Mouse (Mus musculus): ENCODE results near the gene N4bp1. TPM values are rescaled to one million over a fixed set of nuclear protein-coding genes. Genes with fewer than 3 reads are reported as not detected.

Gene N4bp1
- total and polyA plus RNA-seq, 2 experiments from 2014 or later, result 3.8 to 7.6 TPM

GRCm38 (mm10) chr8:86923219-86923835 is 38.3 kb upstream of the N4bp1 start:
- H3K27ac ChIP-seq (ENCODE audit: low read depth), result no peak overlapping the region
- no peak overlapping the region for H3K4me3 ChIP-seq (ENCODE audit: low read depth, low read length)
- H3K9ac ChIP-seq (replicated peaks; ENCODE audit: low read depth, low read length), result no peak overlapping the region
- H3K36me3 ChIP-seq (replicated peaks; ENCODE audit: control insufficient read depth, insufficient read depth, low read length), result no peaks in the 10 kb centered on the region
- no peaks in the 10 kb centered on the region for H3K9me3 ChIP-seq (replicated peaks; ENCODE audit: control insufficient read depth, low read length)
- TF ChIP-seq CTCF (IDR thresholded peaks at IDR 0.05; ENCODE audit: low read depth) (no peak), EP300 (IDR thresholded peaks at IDR 0.05; ENCODE audit: low read depth) (no peak)
- DNase-seq (ENCODE audit: low spot score) (peak; percentile 23), ATAC-seq (ENCODE audit: insufficient read depth, low read depth) (no peak)
- WGBS, result 34% methylated on average over 5 of the region's 5 CpGs
- H3K4me1 ChIP-seq (ENCODE audit: control insufficient read depth, insufficient read depth), result no peaks in the 10 kb centered on the region
- no peak overlapping the region for H3K4me2 ChIP-seq (ENCODE audit: low read depth, low read length)
- H3K27me3 ChIP-seq (ENCODE audit: control insufficient read depth, insufficient read depth, low read length), result no peaks in the 10 kb centered on the region

GRCm38 (mm10) chr8:86922673-86923072 is 37.6 kb upstream of the N4bp1 start:
- Histone ChIP-seq H3K9me3 (replicated peaks; ENCODE audit: control insufficient read depth, low read length) (no peaks in the 10 kb centered on the region), H3K27ac (ENCODE audit: low read depth) (no peak overlapping the region), H3K4me1 (ENCODE audit: control insufficient read depth, insufficient read depth) (no peaks in the 10 kb centered on the region), H3K27me3 (ENCODE audit: control insufficient read depth, insufficient read depth, low read length) (no peaks in the 10 kb centered on the region), H3K4me2 (ENCODE audit: low read depth, low read length) (no peak overlapping the region), H3K9ac (replicated peaks; ENCODE audit: low read depth, low read length) (no peak overlapping the region), H3K36me3 (replicated peaks; ENCODE audit: control insufficient read depth, insufficient read depth, low read length) (no peaks in the 10 kb centered on the region), H3K4me3 (ENCODE audit: low read depth, low read length) (no peak overlapping the region)
- DNase-seq (ENCODE audit: low spot score), result no peak
- no peak for ATAC-seq (ENCODE audit: insufficient read depth, low read depth)
- 86% methylated on average over 1 of the region's 1 CpGs for WGBS
- no peak for TF ChIP-seq EP300 (IDR thresholded peaks at IDR 0.05; ENCODE audit: low read depth)
- TF ChIP-seq CTCF (IDR thresholded peaks at IDR 0.05; ENCODE audit: low read depth), result no peak

- DNase-seq (ENCODE audit: low spot score) (no peak), ATAC-seq (ENCODE audit: insufficient read depth, low read depth) (no peak)
- Histone ChIP-seq H3K9ac (replicated peaks; ENCODE audit: low read depth, low read length) (no peak overlapping the region), H3K4me3 (ENCODE audit: low read depth, low read length) (no peak overlapping the region), H3K9me3 (replicated peaks; ENCODE audit: control insufficient read depth, low read length) (no peaks in the 10 kb centered on the region), H3K27me3 (ENCODE audit: control insufficient read depth, insufficient read depth, low read length) (no peaks in the 10 kb centered on the region), H3K4me2 (ENCODE audit: low read depth, low read length) (no peak overlapping the region), H3K36me3 (replicated peaks; ENCODE audit: control insufficient read depth, insufficient read depth, low read length) (no peaks in the 10 kb centered on the region), H3K27ac (ENCODE audit: low read depth) (no peak overlapping the region), H3K4me1 (ENCODE audit: control insufficient read depth, insufficient read depth) (no peaks in the 10 kb centered on the region)
- 74% methylated on average over 5 of the region's 5 CpGs for WGBS
- TF ChIP-seq CTCF (IDR thresholded peaks at IDR 0.05; ENCODE audit: low read depth), result no peak
Measured at GRCm38 (mm10) chr8:86922141-86922540, 37.1 kb upstream of the N4bp1 start.

GRCm38 (mm10) chr8:86920996-86921395 is 35.9 kb upstream of the N4bp1 start:
- no peak for TF ChIP-seq EP300 (IDR thresholded peaks at IDR 0.05; ENCODE audit: low read depth)
- no peak for TF ChIP-seq CTCF (IDR thresholded peaks at IDR 0.05; ENCODE audit: low read depth)
- H3K36me3 ChIP-seq (replicated peaks; ENCODE audit: control insufficient read depth, insufficient read depth, low read length), result no peaks in the 10 kb centered on the region

GRCm38 (mm10) chr8:86920455-86920854 is 35.4 kb upstream of the N4bp1 start:
- H3K27me3 ChIP-seq (ENCODE audit: control insufficient read depth, insufficient read depth, low read length), result no peaks in the 10 kb centered on the region
- H3K36me3 ChIP-seq (replicated peaks; ENCODE audit: control insufficient read depth, insufficient read depth, low read length), result no peaks in the 10 kb centered on the region
- H3K4me2 ChIP-seq (ENCODE audit: low read depth, low read length), result no peak overlapping the region
- H3K27ac ChIP-seq (ENCODE audit: low read depth), result no peak overlapping the region
- 33% methylated on average over 7 of the region's 7 CpGs for WGBS
- H3K4me3 ChIP-seq (ENCODE audit: low read depth, low read length), result no peak overlapping the region
- no peaks in the 10 kb centered on the region for H3K4me1 ChIP-seq (ENCODE audit: control insufficient read depth, insufficient read depth)
- no peak overlapping the region for H3K9ac ChIP-seq (replicated peaks; ENCODE audit: low read depth, low read length)
- DNase-seq (ENCODE audit: low spot score) (no peak), ATAC-seq (ENCODE audit: insufficient read depth, low read depth) (no peak)
- H3K9me3 ChIP-seq (replicated peaks; ENCODE audit: control insufficient read depth, low read length), result no peaks in the 10 kb centered on the region
- TF ChIP-seq EP300 (IDR thresholded peaks at IDR 0.05; ENCODE audit: low read depth) (no peak), CTCF (IDR thresholded peaks at IDR 0.05; ENCODE audit: low read depth) (no peak)

More at GRCm38 (mm10) chr8:86920996-86921395, 35.9 kb upstream of the N4bp1 start:
- H3K27ac ChIP-seq (ENCODE audit: low read depth), result no peak overlapping the region
- H3K4me1 ChIP-seq (ENCODE audit: control insufficient read depth, insufficient read depth), result no peaks in the 10 kb centered on the region
- DNase-seq (ENCODE audit: low spot score) (no peak), ATAC-seq (ENCODE audit: insufficient read depth, low read depth) (no peak)
- no peaks in the 10 kb centered on the region for H3K9me3 ChIP-seq (replicated peaks; ENCODE audit: control insufficient read depth, low read length)
- WGBS, result 26% methylated on average over 5 of the region's 5 CpGs
- no peaks in the 10 kb centered on the region for H3K27me3 ChIP-seq (ENCODE audit: control insufficient read depth, insufficient read depth, low read length)
- no peak overlapping the region for H3K4me3 ChIP-seq (ENCODE audit: low read depth, low read length)
- no peak overlapping the region for H3K9ac ChIP-seq (replicated peaks; ENCODE audit: low read depth, low read length)
- no peak overlapping the region for H3K4me2 ChIP-seq (ENCODE audit: low read depth, low read length)

GRCm38 (mm10) chr8:86920024-86920423 is 35.0 kb upstream of the N4bp1 start:
- Histone ChIP-seq H3K9me3 (replicated peaks; ENCODE audit: control insufficient read depth, low read length) (no peaks in the 10 kb centered on the region), H3K27ac (ENCODE audit: low read depth) (no peak overlapping the region), H3K9ac (replicated peaks; ENCODE audit: low read depth, low read length) (no peak overlapping the region), H3K36me3 (replicated peaks; ENCODE audit: control insufficient read depth, insufficient read depth, low read length) (no peaks in the 10 kb centered on the region), H3K4me1 (ENCODE audit: control insufficient read depth, insufficient read depth) (no peaks in the 10 kb centered on the region), H3K4me3 (ENCODE audit: low read depth, low read length) (no peak overlapping the region), H3K27me3 (ENCODE audit: control insufficient read depth, insufficient read depth, low read length) (no peaks in the 10 kb centered on the region), H3K4me2 (ENCODE audit: low read depth, low read length) (no peak overlapping the region)
- ATAC-seq (ENCODE audit: insufficient read depth, low read depth) (no peak), DNase-seq (ENCODE audit: low spot score) (no peak)
- 84% methylated on average over 7 of the region's 7 CpGs for WGBS
- TF ChIP-seq CTCF (IDR thresholded peaks at IDR 0.05; ENCODE audit: low read depth), result no peak
- TF ChIP-seq EP300 (IDR thresholded peaks at IDR 0.05; ENCODE audit: low read depth), result no peak

Measured in heart, postnatal 0 days (tissue).